20 mouse cellular contexts compared by ENCODE assay signal in the genomic region with DNA sequence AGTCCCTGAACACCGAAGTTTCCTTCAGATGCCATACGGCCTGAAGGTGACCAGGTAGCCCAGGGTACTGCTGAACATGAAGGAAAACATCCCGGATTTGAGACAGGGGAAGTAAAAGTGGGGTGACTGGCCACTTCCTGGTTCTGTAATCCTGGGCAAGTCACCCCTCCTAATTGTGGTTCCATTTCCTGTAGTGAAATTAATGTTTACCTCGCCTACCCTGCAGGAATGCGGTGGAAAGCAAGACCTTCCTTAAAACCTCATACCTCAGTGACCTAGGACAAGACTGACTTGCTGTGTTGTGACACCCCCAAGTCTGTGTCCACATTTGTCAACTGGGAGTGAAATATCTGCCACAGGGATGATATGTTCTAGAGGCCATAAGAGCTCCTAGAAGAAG. TPM values are rescaled to one million over a fixed set of nuclear protein-coding genes. Genes with fewer than 3 reads are reported as not detected.
DNase-seq lines count a peak whose midpoint lies in the region; ATAC-seq and TF ChIP-seq lines count a peak whose summit lies in the region.
"Had no signal": no experiment of that assay in that cellular context is flagged by ENCODE, and none has a peak within 500 bp of the region (broad histone marks: within the 10 kb centered on the region; RNA-seq: fewer than 3 reads in every experiment).

No protein-coding gene starts in this region.

- no peak for TF ChIP-seq POLR2A in bone marrow, adult 2 months (IDR thresholded peaks at IDR 0.05; ENCODE audit: borderline replicate concordance, control insufficient read depth, low read depth, low read length)

- H3K9me3 ChIP-seq in kidney, embryonic 15.5 days (replicated peaks) = no peaks in the 10 kb centered on the region
- H3K9me3 ChIP-seq: embryonic facial prominence, embryonic 10.5 days; heart, embryonic 15.5 days; hindbrain, embryonic 10.5 days; limb, embryonic 10.5 days; megakaryocyte, embryonic 14.5 days; midbrain, embryonic 15.5 days; neural tube, embryonic 15.5 days had no signal

- 0 out of 2 replicates have a peak overlapping the region, but pooled peaks have one; percentile 43 for H3K27ac ChIP-seq in kidney, embryonic 15.5 days
- peak overlapping the region; percentile 75 for H3K27ac ChIP-seq in bone marrow, adult 2 months (ENCODE audit: control insufficient read depth, insufficient read depth, low read depth, low read length, poor library complexity)
- H3K27ac ChIP-seq: embryonic facial prominence, embryonic 10.5 days; heart, embryonic 15.5 days; hindbrain, embryonic 10.5 days; hindbrain, postnatal 0 days; limb, embryonic 10.5 days; midbrain, embryonic 15.5 days; neural tube, embryonic 15.5 days had no signal

- no peak overlapping the region for H3K4me3 ChIP-seq in kidney, embryonic 15.5 days (replicated peaks)
- H3K4me3 ChIP-seq in bone marrow, adult 2 months (replicated peaks; ENCODE audit: control insufficient read depth, low read depth, low read length) = no peak overlapping the region
- H3K4me3 ChIP-seq: embryonic facial prominence, embryonic 10.5 days; heart, embryonic 15.5 days; hindbrain, embryonic 10.5 days; limb, embryonic 10.5 days; midbrain, embryonic 15.5 days; neural tube, embryonic 15.5 days had no signal

- peaks cover 18% of the 10 kb centered on the region for H3K4me1 ChIP-seq in kidney, embryonic 15.5 days
- H3K4me1 ChIP-seq in bone marrow, adult 2 months (ENCODE audit: control insufficient read depth, insufficient read depth, low read length) = peaks cover 8% of the 10 kb centered on the region; the same call in 1 of the 2 replicates
- H3K4me1 ChIP-seq: midbrain, embryonic 15.5 days had no signal

- TF ChIP-seq CTCF in bone marrow, adult 2 months (IDR thresholded peaks at IDR 0.05; ENCODE audit: control insufficient read depth, insufficient read depth, low read length) = no peak

- no peaks in the 10 kb centered on the region for H3K27me3 ChIP-seq in kidney, embryonic 15.5 days
- H3K27me3 ChIP-seq: heart, embryonic 15.5 days; midbrain, embryonic 15.5 days; neural tube, embryonic 15.5 days had no signal

- no peak overlapping the region for H3K9ac ChIP-seq in kidney, embryonic 15.5 days
- H3K9ac ChIP-seq: heart, embryonic 15.5 days; midbrain, embryonic 15.5 days; neural tube, embryonic 15.5 days had no signal

- H3K4me2 ChIP-seq in kidney, embryonic 15.5 days = no peak overlapping the region
- H3K4me2 ChIP-seq: heart, embryonic 15.5 days; midbrain, embryonic 15.5 days; neural tube, embryonic 15.5 days had no signal

- ATAC-seq in kidney, embryonic 15.5 days (replicated peaks; ENCODE audit: low FRiP score) = no peak
- ATAC-seq in megakaryocyte progenitor cell, adult 5-6 weeks (replicated peaks; ENCODE audit: poor library complexity) = peak; percentile 74
- ATAC-seq: hindbrain, postnatal 0 days; midbrain, embryonic 15.5 days had no signal

- 54% methylated on average over 5 of the region's 5 CpGs for WGBS in kidney, embryonic 15.5 days
- 19% methylated on average over 5 of the region's 5 CpGs for WGBS in bone marrow, adult 2 months

- no peaks in the 10 kb centered on the region for H3K36me3 ChIP-seq in kidney, embryonic 15.5 days
- H3K36me3 ChIP-seq: embryonic facial prominence, embryonic 10.5 days; heart, embryonic 15.5 days; hindbrain, embryonic 10.5 days; limb, embryonic 10.5 days; midbrain, embryonic 15.5 days; neural tube, embryonic 15.5 days had no signal

- DNase-seq in kidney, postnatal 4 days = no peak
- peak; percentile 6 for DNase-seq in A20 (ENCODE audit: low read depth, low spot score)
- no peak for DNase-seq in retina, embryonic 14.5 days (ENCODE audit: low spot score)
- DNase-seq in spleen, postnatal 4 days (ENCODE audit: low spot score in 2 of 2) = no peak
- DNase-seq: adrenal gland, postnatal 25 days; cerebellum, adult 18-20 months; cerebellum, postnatal 36 days; gastrocnemius, postnatal 14 days; right cerebral cortex, postnatal 25 days had no signal

RNA-seq across cellular contexts. Expression of gene Lrrfip2, which starts 22.8 kb away (rescaled TPM):
- polyA plus RNA-seq in kidney, embryonic 15.5 days (2015; fragmentation: Nextera tagmentation; extraction: Ambion mirVana) = 35.9 and 37.9 TPM in 2 replicates
- 48.1 and 88.3 TPM in 2 replicates for polyA plus RNA-seq in bone marrow, adult 2 months (2011; ENCODE audit: insufficient read depth, insufficient read length, low replicate concordance, missing spikeins)
- total RNA-seq in megakaryocyte progenitor cell, adult 5-6 weeks (2015) = 43.9 and 48.3 TPM in 2 replicates
- total RNA-seq in megakaryocyte progenitor cell, adult 5-6 weeks (2017) = 66.8 and 74.0 TPM in 2 replicates

RNA-seq across cellular contexts. Expression of gene Ccrl2, which starts 37.3 kb away (rescaled TPM):
- 1.3 TPM in 2 replicates for polyA plus RNA-seq in kidney, embryonic 15.5 days (2015; fragmentation: Nextera tagmentation; extraction: Ambion mirVana)
- 9.2 and 10.4 TPM in 2 replicates for polyA plus RNA-seq in bone marrow, adult 2 months (2011; ENCODE audit: insufficient read depth, insufficient read length, low replicate concordance, missing spikeins)
- total RNA-seq in megakaryocyte progenitor cell, adult 5-6 weeks (2015) = 2.9 and 4.1 TPM in 2 replicates
- total RNA-seq in megakaryocyte progenitor cell, adult 5-6 weeks (2017) = 3.9 and 8.9 TPM in 2 replicates
